Mouse (Mus musculus) liver, embryonic 14.5 days (tissue): ENCODE results near the gene Speg. TPM values are rescaled to one million over a fixed set of nuclear protein-coding genes. Genes with fewer than 3 reads are reported as not detected.

ENCODE experiments used
- ATAC-seq: fragments of 200-750 bp; cut with Nextera tagmentation; 2 replicates; pipeline ENCODE4 v1.8.0; 2017; ENCODE audit warnings: moderate number of reproducible peaks, mild to moderate bottlenecking, moderate library complexity; ENCODE audit not compliant: insufficient read depth
- DNase-seq, 3 experiments: peaks; one replicate each; pipeline ENCODE4 v3.0.0-alpha.2; 2012 to 2013; ENCODE audit warnings: low read depth in 3 of 3, low spot score in 3 of 3
- H3K27ac ChIP-seq: fragments of 300-500 bp; sonication (generic); 2 replicates; pipeline ENCODE4 v1.5.1; 2014; ENCODE audit warnings: moderate library complexity, mild to moderate bottlenecking, control low read depth, inconsistent platforms
- H3K27me3 ChIP-seq: fragments of 300-500 bp; sonication (generic); 2 replicates; pipeline ENCODE4 v1.6.1; 2014; ENCODE audit warnings: mild to moderate bottlenecking, low read length, moderate library complexity; ENCODE audit not compliant: control insufficient read depth, insufficient read depth
- H3K36me3 ChIP-seq: fragments of 300-500 bp; sonication (generic); replicated peaks from 2 replicates; pipeline ENCODE4 v1.6.1; 2014; ENCODE audit warnings: low read depth; ENCODE audit not compliant: control insufficient read depth, insufficient read depth
- H3K4me1 ChIP-seq, 2 experiments: fragments of 200-500 bp in 1 of 2; fragments of 300-500 bp in 1 of 2; sonication (generic) in 1 of 2; replicated peaks; 2 replicates each; pipeline ENCODE4 v1.6.1; 2012 to 2014; ENCODE audit warnings: antibody characterized with exemption in 1 of 2, inconsistent platforms in 1 of 2, low read length in 1 of 2; ENCODE audit not compliant: control insufficient read depth in 2 of 2, insufficient read depth in 2 of 2
- H3K4me2 ChIP-seq: fragments of 300-500 bp; sonication (generic); 2 replicates; pipeline ENCODE4 v1.6.1; 2014; ENCODE audit warnings: low read depth, mild to moderate bottlenecking, control low read depth, moderate library complexity
- H3K4me3 ChIP-seq, 2 experiments: fragments of 200-500 bp in 1 of 2; fragments of 300-500 bp in 1 of 2; sonication (generic) in 1 of 2; 2 replicates each; pipeline ENCODE4 v1.5.1; 2012 to 2014; ENCODE audit warnings: low read depth in 2 of 2, low read length in 2 of 2, mild to moderate bottlenecking in 2 of 2, control low read depth in 1 of 2, inconsistent platforms in 1 of 2, moderate library complexity in 1 of 2; ENCODE audit not compliant: insufficient read depth in 1 of 2
- H3K9ac ChIP-seq: fragments of 300-500 bp; sonication (generic); replicated peaks from 2 replicates; pipeline ENCODE4 v1.6.1; 2014; ENCODE audit warnings: mild to moderate bottlenecking, control low read depth, moderate library complexity
- H3K9me3 ChIP-seq: fragments of 300-500 bp; sonication (generic); 2 replicates; pipeline ENCODE4 v1.6.1; 2016; ENCODE audit warnings: low read length, mixed read lengths; ENCODE audit not compliant: control insufficient read depth
- CTCF ChIP-seq: IDR thresholded peaks from 2 replicates; pipeline ENCODE4 v1.5.1; 2016; ENCODE audit warnings: antibody characterized with exemption, low read depth, control low read depth
- EP300 ChIP-seq: IDR thresholded peaks from 2 replicates; pipeline ENCODE4 v1.6.1; 2016; ENCODE audit warnings: antibody characterized with exemption, low read depth
- WGBS: fragments of 180-500 bp; shearing (Covaris S2); extraction: QIAGEN DNeasy Blood & Tissue Kit; methylation state at CpG from one replicate; pipeline ENCODE4 v1.1.7; 2014; ENCODE audit not compliant: insufficient replicate concordance; 5-methylcytosine and 5-hydroxymethylcytosine counted together
- polyA plus RNA-seq, 2 experiments: library from polyadenylated mRNA; depleted of rRNA in 1 of 2; stranded (reverse) in 1 of 2; unstranded in 1 of 2; fragments of >200 nt; fragmentation: Nextera tagmentation in 1 of 2; extraction: Ambion mirVana in 1 of 2; gene quantifications; 2 replicates each; pipeline versions ENCODE4 v1.2.1 to v1.2.3; 2012 to 2014

Speg gene
- polyA plus RNA-seq, 2 experiments, result 8.4 to 8.5 TPM

DNA sequence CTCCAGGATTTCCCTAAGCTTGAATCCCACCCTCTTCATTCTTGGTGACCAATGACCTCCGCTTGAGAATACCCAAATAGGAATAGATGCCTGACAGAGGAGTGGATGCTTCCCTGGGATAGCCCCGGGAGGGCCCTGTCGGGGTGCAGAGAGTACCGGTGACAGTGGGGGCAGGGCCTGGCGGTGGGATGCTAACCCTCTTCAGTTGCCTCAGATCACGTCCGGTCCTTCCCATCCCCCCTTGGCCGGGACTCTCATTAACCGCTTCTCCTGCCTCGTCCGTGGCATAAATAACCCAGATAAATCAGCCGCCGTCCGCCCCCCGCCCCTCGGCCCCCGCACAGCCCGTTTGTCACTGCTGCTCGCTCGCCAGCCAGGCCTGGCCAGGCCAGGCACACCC is 71.6 kb downstream of the Speg start:
- H3K9me3 ChIP-seq, result no peaks in the 10 kb centered on the region
- WGBS, result 0% methylated on average over 19 of the region's 20 CpGs
- no peak overlapping the region for H3K27ac ChIP-seq
- H3K9ac ChIP-seq, result no peak overlapping the region
- TF ChIP-seq EP300, result no peak
- peaks cover 45% of the 10 kb centered on the region for H3K27me3 ChIP-seq
- H3K4me3 ChIP-seq, result no peak overlapping the region
- H3K4me1 ChIP-seq, result peaks cover 28 to 36% of the 10 kb centered on the region in 2 experiments
- no peaks in the 10 kb centered on the region for H3K36me3 ChIP-seq
- no peak for ATAC-seq
- peak overlapping the region; percentile 58 for H3K4me2 ChIP-seq
- DNase-seq, result no peak

DNA sequence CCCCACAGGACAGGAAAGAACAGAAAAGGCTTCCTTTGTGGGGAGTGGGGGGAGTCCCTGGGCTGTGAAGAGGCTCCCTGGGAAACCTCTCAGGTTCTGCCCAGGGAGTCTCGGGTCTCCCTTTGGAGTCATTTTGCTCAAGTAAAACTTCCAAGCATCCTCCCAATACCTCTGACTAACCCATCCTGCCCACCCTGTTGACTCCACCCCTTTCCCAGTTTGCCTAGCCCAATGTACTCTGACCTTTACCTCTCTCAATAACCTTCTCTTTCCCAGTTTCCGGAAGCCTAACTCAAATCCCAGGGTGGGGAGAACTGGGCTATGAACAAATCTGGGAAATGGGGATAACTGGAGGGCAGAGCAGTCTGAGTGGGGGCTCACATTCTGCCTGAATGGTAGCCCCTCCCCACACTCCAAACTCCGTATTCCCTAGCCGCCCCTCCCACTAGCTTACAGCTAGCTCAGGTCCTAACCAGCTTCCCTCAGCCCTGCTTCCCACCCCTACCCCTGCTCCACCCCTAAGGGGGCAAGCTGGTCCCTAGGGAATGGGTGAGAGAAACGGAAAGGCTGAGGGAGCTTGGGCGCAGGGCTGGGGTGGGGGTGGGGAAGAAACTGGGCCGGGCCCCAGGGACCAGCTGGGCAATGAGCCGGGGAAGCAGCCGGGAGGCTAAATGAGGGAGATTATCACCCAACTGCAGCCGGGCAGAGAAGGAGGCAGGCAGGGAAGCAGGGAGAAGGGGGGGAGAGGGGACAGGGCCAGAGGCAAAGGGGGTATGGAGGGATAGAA is 72.4 kb downstream of the Speg start:
- ATAC-seq (peak; percentile 6; the same call in 1 of the 2 replicates), DNase-seq (no peak)
- Histone ChIP-seq H3K9ac (no peak overlapping the region; the same call in 1 of the 2 replicates), H3K4me1 (peaks cover 28 to 36% of the 10 kb centered on the region in 2 experiments), H3K4me2 (peak overlapping the region; percentile 58), H3K4me3 (peak overlapping the region; percentile 10 to 15; a peak in 2 of 4 replicates), H3K36me3 (no peaks in the 10 kb centered on the region), H3K9me3 (no peaks in the 10 kb centered on the region), H3K27me3 (peaks cover 53% of the 10 kb centered on the region), H3K27ac (no peak overlapping the region)
- WGBS, result 4% methylated on average over 10 of the region's 10 CpGs
- TF ChIP-seq CTCF (no peak), EP300 (no peak)

DNA sequence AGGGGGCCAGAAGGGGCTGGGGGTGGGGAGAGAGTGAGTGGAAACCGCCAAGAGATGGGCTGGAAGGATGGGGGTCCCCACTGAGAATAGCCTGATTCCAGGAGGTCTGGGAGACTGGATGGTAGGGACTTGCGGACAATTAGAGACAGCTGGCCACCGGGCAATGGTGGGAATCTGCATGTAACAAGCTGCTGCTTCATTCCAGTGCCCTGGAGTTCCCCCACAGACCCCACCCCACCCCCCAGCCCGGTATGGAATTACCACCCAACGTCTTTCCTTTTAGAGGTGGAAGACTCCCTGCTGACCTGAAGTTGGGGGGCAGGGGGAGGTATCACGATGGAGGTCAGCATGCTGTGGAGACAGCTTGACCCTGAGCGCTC is 72.9 kb downstream of the Speg start:
- Histone ChIP-seq H3K9ac (no peak overlapping the region), H3K4me3 (no peak overlapping the region), H3K27me3 (peaks cover 59% of the 10 kb centered on the region), H3K27ac (no peak overlapping the region), H3K4me2 (no peak overlapping the region), H3K4me1 (peaks cover 28 to 36% of the 10 kb centered on the region in 2 experiments), H3K9me3 (no peaks in the 10 kb centered on the region), H3K36me3 (no peaks in the 10 kb centered on the region)
- 5% methylated on average over 7 of the region's 7 CpGs for WGBS
- no peak for DNase-seq
- no peak for ATAC-seq
- TF ChIP-seq CTCF, result no peak
- no peak for TF ChIP-seq EP300

DNA sequence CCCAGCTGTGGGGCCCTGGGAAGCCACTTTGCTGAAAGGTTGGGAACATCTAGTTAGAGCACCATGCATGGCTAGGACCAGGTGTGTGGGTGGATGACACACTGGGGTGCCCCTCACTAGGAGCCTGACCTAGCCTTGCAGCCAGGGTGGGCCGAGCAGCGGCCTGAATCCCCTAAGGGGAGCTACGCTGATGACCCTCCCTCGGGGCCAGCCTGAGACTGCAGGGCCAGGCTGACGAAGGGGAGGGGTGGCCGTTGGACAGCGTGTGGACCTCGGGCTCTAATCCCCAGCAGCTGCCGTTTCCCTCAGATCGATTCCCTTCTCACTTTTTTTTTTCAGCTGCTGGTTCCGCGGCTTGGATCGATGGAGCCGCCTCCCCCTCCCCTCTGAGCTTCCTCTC is 73.8 kb downstream of the Speg start:
- H3K36me3 ChIP-seq, result no peaks in the 10 kb centered on the region
- no peak overlapping the region for H3K4me3 ChIP-seq
- no peak overlapping the region for H3K9ac ChIP-seq
- H3K27me3 ChIP-seq, result peaks cover 67% of the 10 kb centered on the region
- no peak for ATAC-seq
- TF ChIP-seq CTCF, result no peak
- no peak for TF ChIP-seq EP300
- no peak overlapping the region for H3K4me2 ChIP-seq
- peaks cover 28 to 36% of the 10 kb centered on the region in 2 experiments for H3K4me1 ChIP-seq
- H3K27ac ChIP-seq, result no peak overlapping the region
- under 1% methylated on average over 14 of the region's 14 CpGs for WGBS
- no peak for DNase-seq
- H3K9me3 ChIP-seq, result no peaks in the 10 kb centered on the region

DNA sequence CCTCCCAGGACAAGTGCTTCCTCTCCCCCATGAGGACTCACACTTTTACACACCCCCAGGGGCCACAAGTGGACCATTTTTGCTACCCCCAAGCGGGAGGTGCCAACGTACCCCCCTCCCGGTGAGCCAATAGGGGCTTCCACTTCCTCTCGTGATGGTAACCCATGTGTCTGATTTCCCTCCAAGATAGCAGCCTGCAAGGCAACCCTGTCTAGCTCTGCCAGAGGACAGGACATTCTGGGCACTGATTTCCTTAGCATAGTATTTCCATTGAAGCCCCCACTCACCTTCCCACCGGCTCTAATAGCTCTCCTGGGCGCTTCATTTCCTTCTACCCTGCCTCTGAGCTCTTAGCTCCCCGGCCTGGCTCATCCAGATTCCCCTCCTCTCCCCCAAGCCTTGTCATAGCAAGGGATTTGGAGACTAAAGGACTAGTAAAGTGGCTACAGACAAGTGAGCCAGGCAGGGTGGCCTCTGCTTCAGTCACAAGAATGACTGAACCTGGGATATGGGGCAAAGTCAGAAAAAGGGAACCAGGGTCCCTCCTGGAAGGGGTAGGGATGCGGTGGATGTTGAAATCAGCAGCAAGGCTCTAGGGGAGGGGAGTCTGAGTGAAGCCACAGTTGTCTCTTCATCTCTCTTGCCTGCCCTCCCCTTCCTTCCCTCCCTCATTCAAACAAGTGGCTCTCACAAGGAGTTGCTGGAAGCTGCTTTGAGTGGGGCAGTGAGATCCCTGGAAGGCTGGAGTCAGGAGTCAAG is 74.5 kb downstream of the Speg start:
- peaks cover 72% of the 10 kb centered on the region for H3K27me3 ChIP-seq

More for the DNA sequence above, 74.5 kb downstream of the Speg start:
- no peak for TF ChIP-seq CTCF
- no peak for TF ChIP-seq EP300
- DNase-seq (no peak), ATAC-seq (no peak)
- H3K9me3 ChIP-seq, result no peaks in the 10 kb centered on the region
- peaks cover 25 to 33% of the 10 kb centered on the region in 2 experiments for H3K4me1 ChIP-seq
- WGBS, result 3% methylated on average over 8 of the region's 8 CpGs
- no peak overlapping the region for H3K4me3 ChIP-seq
- H3K27ac ChIP-seq, result no peak overlapping the region
- no peaks in the 10 kb centered on the region for H3K36me3 ChIP-seq
- H3K9ac ChIP-seq, result no peak overlapping the region
- peak overlapping the region; percentile 63 for H3K4me2 ChIP-seq
